10 mouse cellular contexts compared by ENCODE assay signal in the genomic region with DNA sequence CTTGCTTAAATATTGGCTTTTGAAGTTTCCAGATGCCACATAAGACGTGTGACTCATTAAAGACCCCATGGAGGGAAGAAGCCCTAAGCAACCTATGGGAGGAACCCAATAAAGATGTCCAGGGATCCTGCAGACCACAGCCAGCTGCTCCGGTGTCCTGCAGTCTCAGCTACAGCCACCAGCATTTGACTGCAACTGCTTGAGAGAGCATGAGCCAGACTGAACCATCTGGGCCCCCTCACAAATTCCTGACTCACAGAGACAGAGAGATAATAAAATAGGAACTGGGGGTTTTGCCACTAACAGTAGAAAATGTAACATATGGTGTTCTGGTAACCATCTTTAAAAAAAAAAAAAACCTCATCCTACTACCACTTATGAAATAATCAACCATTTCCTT.
DNase-seq lines count a peak whose midpoint lies in the region; ATAC-seq lines count a peak whose summit lies in the region.
"Had no signal": no experiment of that assay in that cellular context is flagged by ENCODE, and none has a peak within 500 bp of the region (broad histone marks: within the 10 kb centered on the region; RNA-seq: fewer than 3 reads in every experiment).

No protein-coding gene starts in this region.

- peak; percentile 95 for ATAC-seq in frontal cortex, adult (ENCODE audit: low TSS enrichment)
- no peak for ATAC-seq in CD4-positive, CD25-positive, alpha-beta regulatory T cell, adult 4 months
- ATAC-seq in inflammation-experienced regulatory T-cells, adult 6 months = no peak
- ATAC-seq: midbrain, embryonic 16.5 days had no signal

- DNase-seq in frontal cortex, postnatal 25 days (ENCODE audit: low spot score in 2 of 2) = no peak
- DNase-seq in right cerebral cortex, adult 18-20 months = peak; percentile 62
- no peak for DNase-seq in right cerebral cortex, postnatal 4 days
- peak; percentile 44 to 57 for DNase-seq in left cerebral cortex, adult 18-20 months (ENCODE audit: low spot score in 2 of 2)
- peak; percentile 72 for DNase-seq in telencephalon, adult 2 months (ENCODE audit: low read depth, low spot score)
- DNase-seq: lung, postnatal 4 days had no signal

Comparison
In these comparisons a context has a peak if more than half of its experiments do, and no peak if none do; other contexts are left out.
1. DNase-seq: peak in right cerebral cortex, adult 18-20 months (single experiment), left cerebral cortex, adult 18-20 months (2 of 2) and telencephalon, adult 2 months (single experiment); none in frontal cortex, postnatal 25 days (0 of 2) and right cerebral cortex, postnatal 4 days (single experiment).